Mouse (Mus musculus) kidney, adult 2 months (tissue): ENCODE results near the gene Sgk2. TPM values are rescaled to one million over a fixed set of nuclear protein-coding genes. Genes with fewer than 3 reads are reported as not detected.

Experiments used
- DNase-seq: peaks from one replicate; pipeline ENCODE4 v3.0.0; 2021
- H3K27ac ChIP-seq: fragments of 200-500 bp; 2 replicates; pipeline ENCODE4 v1.5.1; 2012; ENCODE audit warnings: low read depth, low read length, control low read depth, inconsistent platforms; ENCODE audit not compliant: insufficient read depth
- H3K27me3 ChIP-seq: fragments of 200-500 bp; replicated peaks from 2 replicates; pipeline ENCODE4 v1.6.1; 2012; ENCODE audit warnings: mild to moderate bottlenecking, moderate library complexity, low read length, inconsistent platforms; ENCODE audit not compliant: control insufficient read depth, insufficient read depth
- H3K36me3 ChIP-seq: fragments of 200-500 bp; 2 replicates; pipeline ENCODE4 v1.6.1; 2012; ENCODE audit warnings: mild to moderate bottlenecking, moderate library complexity, low read length, inconsistent platforms; ENCODE audit not compliant: control insufficient read depth, insufficient read depth
- H3K4me1 ChIP-seq: fragments of 200-500 bp; 2 replicates; pipeline ENCODE4 v1.6.1; 2011; ENCODE audit warnings: low read length; ENCODE audit not compliant: control insufficient read depth, insufficient read depth
- H3K4me3 ChIP-seq: fragments of 200-500 bp; 2 replicates; pipeline ENCODE4 v1.5.1; 2011; ENCODE audit warnings: mild to moderate bottlenecking, low read depth, low read length, control low read depth; ENCODE audit not compliant: insufficient read depth
- CTCF ChIP-seq: fragments of 200-500 bp; conservative IDR thresholded peaks from 2 replicates; pipeline ENCODE4 v1.5.1; 2011; ENCODE audit warnings: low read depth, mild to moderate bottlenecking, control low read depth, low read length, moderate library complexity, mixed read lengths; ENCODE audit not compliant: insufficient read depth, insufficient read length
- POLR2A ChIP-seq: fragments of 200-500 bp; IDR thresholded peaks from one replicate; pipeline ENCODE4 v1.6.1; 2011; ENCODE audit warnings: low read depth, low read length, control low read depth
- WGBS: fragments of 180-500 bp; shearing (Covaris S2); methylation state at CpG from one replicate; pipeline ENCODE4 v1.1.7; 2018; 5-methylcytosine and 5-hydroxymethylcytosine counted together
- polyA plus RNA-seq: library from polyadenylated mRNA; depleted of rRNA; stranded (reverse); fragments of >200 nt; gene quantifications from 2 replicates; pipeline ENCODE4 v1.2.3, GENCODE M21; 2012

Gene Sgk2
- polyA plus RNA-seq, 1 experiment = 101 TPM

DNA sequence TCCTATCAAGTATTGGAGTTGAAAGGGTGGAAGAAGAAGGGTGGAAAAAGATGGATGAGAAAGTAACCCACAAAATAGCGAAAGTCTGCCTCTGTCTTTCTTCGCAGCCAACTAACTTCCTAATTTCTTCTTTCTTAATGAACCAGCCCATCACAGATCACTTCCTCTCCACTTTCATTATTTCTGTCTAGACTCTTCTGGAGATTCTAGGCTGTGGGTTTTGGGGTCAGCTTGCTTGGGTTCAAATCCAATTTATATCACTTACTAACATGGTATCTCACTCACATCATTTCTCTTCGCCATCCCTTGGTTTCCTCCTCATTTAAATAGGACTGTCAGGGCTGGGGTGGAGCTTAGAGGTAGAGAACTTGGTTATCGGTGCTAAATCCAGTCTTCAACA, 1.1 kb downstream of the Sgk2 start:
- Histone ChIP-seq H3K4me3 (peak overlapping the region; percentile 52), H3K27ac (peak overlapping the region; percentile 95), H3K27me3 (no peaks in the 10 kb centered on the region), H3K36me3 (no peaks in the 10 kb centered on the region), H3K4me1 (peaks cover 19% of the 10 kb centered on the region)
- no peak for DNase-seq
- WGBS = 39% methylated on average over 4 of the region's 4 CpGs
- TF ChIP-seq POLR2A (no peak), CTCF (no peak)

DNA sequence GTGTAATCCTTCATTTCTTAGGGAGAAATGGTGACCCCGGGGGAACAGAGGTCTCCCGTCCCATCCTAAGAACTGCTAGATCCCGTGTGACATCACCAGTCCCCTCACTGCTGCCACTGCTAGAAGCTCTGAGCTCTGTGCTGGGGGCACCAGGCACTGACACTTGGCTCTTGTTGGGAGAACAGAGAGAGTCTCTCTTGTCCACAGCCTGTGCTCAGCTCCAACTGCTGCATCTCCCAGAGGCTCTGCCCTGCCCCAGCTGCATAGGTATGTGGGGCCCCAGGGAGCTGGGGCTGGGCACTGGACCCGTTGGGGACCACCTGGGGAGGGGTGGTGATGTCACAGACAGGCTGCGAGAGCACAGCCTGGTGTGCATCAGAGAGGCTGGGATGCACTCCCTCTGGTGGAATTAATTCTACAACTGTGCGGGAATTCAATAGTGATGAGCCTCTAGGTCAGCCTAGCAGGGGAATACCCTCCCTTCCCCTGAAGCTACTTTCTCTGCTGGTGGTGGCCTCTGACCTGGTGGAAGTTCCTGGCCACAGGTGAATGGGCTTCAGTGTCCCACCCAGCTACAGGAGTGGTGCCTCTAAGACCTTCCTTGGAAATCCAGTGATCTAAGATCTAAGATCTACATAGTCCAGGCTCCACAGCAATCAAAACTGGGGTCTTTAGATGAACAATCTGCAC, 4.4 kb downstream of the Sgk2 start:
- Histone ChIP-seq H3K27me3 (no peaks in the 10 kb centered on the region), H3K4me1 (peaks cover 8% of the 10 kb centered on the region), H3K36me3 (no peaks in the 10 kb centered on the region), H3K27ac (peak overlapping the region; percentile 79), H3K4me3 (no peak overlapping the region; the same call in 1 of the 2 replicates)
- DNase-seq = no peak
- 36% methylated on average over 6 of the region's 6 CpGs for WGBS
- TF ChIP-seq POLR2A = no peak
- TF ChIP-seq CTCF = peak; percentile 26; the same call in 1 of the 2 replicates

DNA sequence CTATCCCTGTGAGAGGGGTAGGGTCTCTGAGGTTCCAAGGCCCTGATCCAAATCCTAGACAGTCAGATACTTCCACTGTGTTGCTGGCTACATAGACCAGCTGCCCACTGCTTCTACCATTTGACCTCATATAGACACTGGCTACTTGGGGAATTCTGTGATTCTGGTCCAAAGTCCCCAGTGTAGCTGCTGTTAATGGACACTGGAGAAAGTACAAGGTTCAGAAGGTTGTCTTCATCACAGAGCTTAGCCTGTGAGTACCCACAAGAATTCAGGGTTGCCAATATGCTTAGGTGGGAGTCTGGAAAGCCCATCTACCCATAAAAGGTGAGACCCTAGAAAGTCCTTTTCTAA, 4.9 kb downstream of the Sgk2 start:
- Histone ChIP-seq H3K27ac (peak overlapping the region; percentile 89), H3K4me3 (no peak overlapping the region), H3K4me1 (peaks cover 3% of the 10 kb centered on the region; the same call in 1 of the 2 replicates), H3K27me3 (no peaks in the 10 kb centered on the region), H3K36me3 (no peaks in the 10 kb centered on the region)
- peak; percentile 88 for DNase-seq
- TF ChIP-seq CTCF (no peak), POLR2A (no peak)

DNA sequence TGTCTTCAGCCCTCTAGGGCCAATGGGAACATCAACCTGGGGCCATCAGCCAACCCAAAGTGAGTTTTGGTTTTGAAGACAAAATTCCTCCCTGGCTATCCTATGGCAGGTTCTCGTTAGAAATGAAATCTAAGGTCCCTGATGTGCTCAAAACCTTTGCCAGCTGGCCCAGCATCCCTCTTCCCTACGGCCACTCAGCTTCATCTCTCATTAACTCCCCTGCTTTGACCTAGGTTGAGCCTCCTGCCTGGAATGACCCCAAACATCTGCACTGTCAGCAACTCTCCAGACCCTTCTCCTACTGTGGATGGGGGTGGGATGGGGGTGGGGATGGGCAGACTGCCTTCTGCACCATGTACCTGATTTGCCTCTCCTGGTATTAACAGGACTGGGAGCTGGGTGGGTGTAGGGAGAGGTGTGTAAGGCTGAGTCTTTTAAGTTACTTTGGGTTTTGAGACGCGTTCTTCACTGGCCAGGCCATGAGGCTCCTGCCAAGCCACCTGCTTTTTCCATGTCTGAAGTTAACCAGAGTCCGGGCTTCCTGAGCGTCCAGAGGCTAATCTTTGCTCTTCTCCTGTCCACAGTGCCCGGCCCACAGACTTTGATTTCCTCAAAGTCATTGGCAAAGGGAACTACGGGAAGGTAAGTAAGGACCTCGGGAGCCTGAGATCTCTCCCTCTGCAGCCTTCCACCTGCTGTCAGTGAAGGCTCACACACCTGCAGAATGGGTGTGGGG, 6.9 kb downstream of the Sgk2 start:
- H3K36me3 ChIP-seq = no peaks in the 10 kb centered on the region; the same call in 1 of the 2 replicates
- H3K27ac ChIP-seq = 0 out of 2 replicates have a peak overlapping the region, but pooled peaks have one; percentile 27
- TF ChIP-seq POLR2A (no peak), CTCF (no peak)
- peaks cover 3% of the 10 kb centered on the region; the same call in 1 of the 2 replicates for H3K4me1 ChIP-seq
- H3K27me3 ChIP-seq = no peaks in the 10 kb centered on the region
- no peak overlapping the region for H3K4me3 ChIP-seq
- DNase-seq = peak; percentile 85
- 53% methylated on average over 9 of the region's 9 CpGs for WGBS

DNA sequence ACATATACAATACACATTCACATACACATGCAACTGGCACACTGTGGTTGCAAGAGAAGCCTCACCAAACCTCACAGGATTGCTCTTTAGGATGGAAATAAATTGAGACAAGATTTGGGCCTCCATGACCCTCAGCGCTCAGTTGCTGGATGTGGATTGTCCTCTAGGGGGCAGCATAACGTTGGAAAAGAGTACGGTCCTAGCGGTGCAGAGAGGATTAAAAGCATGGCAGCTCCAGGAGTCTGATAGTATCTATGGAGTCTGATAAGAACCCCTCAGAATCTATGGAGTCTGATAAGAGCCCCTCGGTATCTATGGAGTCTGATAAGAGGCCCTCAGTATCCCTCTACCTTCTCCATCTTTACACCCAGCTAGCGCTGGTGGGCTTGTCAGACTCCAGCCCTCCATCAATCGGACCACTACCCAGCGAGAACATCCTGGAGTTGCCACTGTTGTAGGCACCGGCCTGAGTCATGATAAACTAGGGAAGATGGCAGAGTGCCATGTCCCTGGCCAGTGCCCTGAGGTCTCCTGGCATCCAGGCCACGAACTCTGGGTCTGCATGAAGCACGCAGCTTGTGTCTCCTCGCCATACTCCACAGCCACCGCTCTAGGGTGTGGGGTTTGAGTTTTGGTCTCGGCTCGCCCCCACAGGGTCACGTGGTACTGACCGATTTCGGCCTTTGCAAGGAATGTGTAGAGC, 11.5 kb downstream of the Sgk2 start:
- H3K4me3 ChIP-seq = no peak overlapping the region
- H3K27me3 ChIP-seq = no peaks in the 10 kb centered on the region
- TF ChIP-seq CTCF (peak; percentile 86), POLR2A (no peak)
- H3K36me3 ChIP-seq = peaks cover under 1% of the 10 kb centered on the region; the same call in 1 of the 2 replicates
- WGBS = 31% methylated on average over 18 of the region's 18 CpGs
- H3K27ac ChIP-seq = no peak overlapping the region
- peak; percentile 65 for DNase-seq
- no peaks in the 10 kb centered on the region for H3K4me1 ChIP-seq

DNA sequence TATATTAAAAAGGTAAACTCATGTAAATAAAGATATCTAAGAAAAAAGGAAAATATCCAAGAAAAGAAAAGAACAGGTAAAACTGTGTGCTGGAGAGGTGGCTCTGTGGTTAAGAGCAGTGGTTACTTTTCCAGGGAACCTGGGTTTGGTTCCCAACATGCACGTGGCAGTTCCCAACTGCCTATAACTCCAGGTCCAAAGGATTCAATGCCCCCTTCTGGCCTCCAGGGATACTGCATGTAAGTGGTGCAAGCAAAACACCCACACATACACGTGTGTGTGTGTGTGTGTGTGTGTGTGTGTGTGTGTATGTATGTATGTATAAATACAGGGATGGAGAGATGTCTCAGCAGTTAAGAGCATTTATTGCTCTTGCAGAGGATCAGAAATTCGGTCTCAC, 12.6 kb downstream of the Sgk2 start:
- WGBS = 34% methylated on average over 3 of the region's 3 CpGs
- peaks cover 2% of the 10 kb centered on the region; the same call in 1 of the 2 replicates for H3K36me3 ChIP-seq
- peak; percentile 68 for DNase-seq
- no peak overlapping the region for H3K4me3 ChIP-seq
- H3K27me3 ChIP-seq = no peaks in the 10 kb centered on the region
- H3K27ac ChIP-seq = no peak overlapping the region
- no peaks in the 10 kb centered on the region for H3K4me1 ChIP-seq
- TF ChIP-seq POLR2A (no peak), CTCF (peak; percentile 74)
